Mouse (Mus musculus) heart, postnatal 0 days (tissue): ENCODE results near the gene Gm2381.
"Not testable (repeated sequence)": the region's sequence is repeated elsewhere in the genome, so short reads cannot be mapped to it uniquely, and the experiment has no call there.

Experiments used
- CTCF ChIP-seq: IDR thresholded peaks from 2 replicates; pipeline ENCODE4 v1.5.1; 2016; ENCODE audit warnings: antibody characterized with exemption, control low read depth, low read depth
- EP300 ChIP-seq: IDR thresholded peaks from 2 replicates; pipeline ENCODE4 v1.6.1; 2016; ENCODE audit warnings: antibody characterized with exemption, low read depth

GRCm38 (mm10) chr7:42793425-42793824 lies 73.6 kb downstream of the Gm2381 start, which contains the start of gene Vmn2r62:
- not testable (repeated sequence) for TF ChIP-seq CTCF, EP300
